Mouse (Mus musculus) lung, postnatal 0 days (tissue): Measurements from ENCODE around the gene Ltbp1.
A peak's percentile ranks its signal among the peaks of the same experiment; 100 is the strongest.

ENCODE experiments used
- CTCF ChIP-seq: IDR thresholded peaks from 2 replicates; pipeline ENCODE4 v1.5.1; 2016; ENCODE audit warnings: antibody characterized with exemption, mild to moderate bottlenecking
- EP300 ChIP-seq: IDR thresholded peaks from 2 replicates; pipeline ENCODE4 v1.6.1; 2016; ENCODE audit warnings: antibody characterized with exemption, mild to moderate bottlenecking, control low read depth

GRCm38 (mm10) chr17:74963861-74964260, 41.5 kb upstream of the Ltbp1 start:
- TF ChIP-seq CTCF, result peak; percentile 16; the same call in 1 of the 2 replicates
- TF ChIP-seq EP300, result no peak
